Mouse (Mus musculus): Measurements from ENCODE around the gene Klhl21. TPM values are rescaled to one million over a fixed set of nuclear protein-coding genes. Genes with fewer than 3 reads are reported as not detected.

Klhl21 gene
- polyA plus RNA-seq, 1 experiment from 2014 or later: 5.3 TPM

DNA sequence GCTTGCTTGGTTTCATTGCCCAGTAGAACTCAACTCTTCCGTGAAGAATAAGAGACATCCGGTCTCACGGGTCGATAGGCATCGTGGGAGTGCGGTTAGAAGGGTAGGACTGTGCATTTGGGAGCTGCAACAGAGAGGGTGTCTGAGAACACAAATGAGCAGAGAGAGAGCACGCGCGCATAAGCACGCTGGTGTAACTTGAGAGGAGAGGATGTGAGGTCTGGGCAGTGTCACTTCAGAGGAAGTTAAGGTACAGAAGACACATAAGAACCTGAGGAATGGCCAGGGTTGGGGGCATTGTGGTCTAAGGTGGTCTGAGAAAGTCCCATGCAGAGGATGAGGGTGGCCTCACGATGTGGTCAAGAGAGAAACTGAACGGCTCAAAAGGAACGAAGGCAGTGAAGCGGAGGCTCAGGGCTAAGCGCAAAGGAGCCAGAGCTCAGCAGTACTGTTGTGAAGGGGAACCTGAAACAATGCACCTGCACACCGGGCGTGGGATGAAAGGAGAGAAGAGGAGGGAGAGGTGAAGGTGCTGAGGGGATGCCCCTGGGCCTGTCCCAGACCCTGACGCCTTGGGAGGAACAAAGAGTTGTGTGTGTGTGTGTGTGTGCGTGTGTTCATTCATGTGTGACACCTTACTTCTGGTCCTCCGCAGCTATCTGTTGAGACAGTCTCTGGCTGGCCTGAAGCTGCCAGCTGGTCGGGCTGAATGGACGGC is 33.5 kb downstream of the Klhl21 start:
- no peak overlapping the region for H3K4me2 ChIP-seq (replicated peaks; ENCODE audit: low read depth)
- TF ChIP-seq CTCF (IDR thresholded peaks at IDR 0.05; ENCODE audit: low read depth): no peak
- ATAC-seq: no peak
- H3K4me1 ChIP-seq (replicated peaks; ENCODE audit: control insufficient read depth, insufficient read depth, low read length): 0 out of 2 replicates have a peak, but pooled peaks cover 5% of the 10 kb centered on the region
- no peak overlapping the region for H3K9ac ChIP-seq (ENCODE audit: low read depth, low read length)
- WGBS: 95% methylated on average over 22 of the region's 22 CpGs
- H3K27me3 ChIP-seq (replicated peaks; ENCODE audit: control insufficient read depth, insufficient read depth, low read length): no peaks in the 10 kb centered on the region
- H3K4me3 ChIP-seq (ENCODE audit: low read depth, low read length): no peak overlapping the region
- no peaks in the 10 kb centered on the region for H3K9me3 ChIP-seq (ENCODE audit: control insufficient read depth)
- peaks cover 60% of the 10 kb centered on the region for H3K36me3 ChIP-seq (ENCODE audit: control insufficient read depth, insufficient read depth)
- H3K27ac ChIP-seq (ENCODE audit: low read depth, low read length): no peak overlapping the region

DNA sequence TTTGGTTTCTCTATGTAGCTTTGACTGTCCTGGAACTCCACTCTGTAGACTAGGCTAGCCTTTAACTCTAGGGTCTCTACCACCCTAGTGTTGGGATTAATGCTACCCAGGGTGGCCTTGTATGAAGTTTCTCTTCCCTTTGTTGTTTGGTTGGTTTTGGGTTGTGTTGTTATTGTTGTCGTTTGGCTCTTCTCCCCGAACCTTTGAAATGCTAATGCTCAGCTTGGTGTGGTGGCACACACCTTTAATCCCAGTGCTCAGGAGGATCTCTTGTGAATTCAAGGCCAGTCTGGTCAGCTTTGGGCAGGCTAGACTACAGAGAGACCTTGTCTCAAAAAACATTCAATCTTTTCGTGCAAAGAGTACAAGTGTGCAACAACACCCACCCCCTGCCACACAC is 34.6 kb downstream of the Klhl21 start:
- TF ChIP-seq CTCF (IDR thresholded peaks at IDR 0.05; ENCODE audit: low read depth): no peak
- H3K9ac ChIP-seq (ENCODE audit: low read depth, low read length): no peak overlapping the region
- WGBS: 84% methylated on average over 3 of the region's 3 CpGs
- no peak overlapping the region for H3K4me3 ChIP-seq (ENCODE audit: low read depth, low read length)
- no peaks in the 10 kb centered on the region for H3K27me3 ChIP-seq (replicated peaks; ENCODE audit: control insufficient read depth, insufficient read depth, low read length)
- no peak overlapping the region for H3K27ac ChIP-seq (ENCODE audit: low read depth, low read length)
- ATAC-seq: no peak
- peaks cover 71% of the 10 kb centered on the region for H3K36me3 ChIP-seq (ENCODE audit: control insufficient read depth, insufficient read depth)
- H3K4me2 ChIP-seq (replicated peaks; ENCODE audit: low read depth): no peak overlapping the region
- H3K4me1 ChIP-seq (replicated peaks; ENCODE audit: control insufficient read depth, insufficient read depth, low read length): 0 out of 2 replicates have a peak, but pooled peaks cover 5% of the 10 kb centered on the region
- H3K9me3 ChIP-seq (ENCODE audit: control insufficient read depth): no peaks in the 10 kb centered on the region

DNA sequence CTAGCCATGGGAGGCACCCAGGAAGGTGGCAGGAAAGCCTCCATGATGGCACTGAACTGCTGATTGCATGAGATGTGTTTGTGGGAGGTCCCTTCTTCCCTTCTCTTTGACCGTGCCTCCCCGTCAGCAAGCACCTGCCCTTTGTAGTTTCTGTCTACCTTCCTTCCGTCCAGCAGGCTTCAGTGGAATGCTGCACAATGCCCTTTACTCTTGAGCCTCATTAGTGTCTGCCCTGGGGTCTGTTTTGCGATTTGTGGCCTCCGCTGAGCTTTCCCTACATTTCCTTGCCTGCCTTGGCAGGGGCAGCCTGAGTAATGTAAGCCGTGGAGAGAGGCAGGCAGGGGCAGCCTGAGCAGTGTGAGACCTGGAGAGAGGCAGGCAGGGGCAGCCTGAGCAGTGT is 36.0 kb downstream of the Klhl21 start:
- H3K9ac ChIP-seq (ENCODE audit: low read depth, low read length): no peak overlapping the region
- H3K36me3 ChIP-seq (ENCODE audit: control insufficient read depth, insufficient read depth): peaks cover 73% of the 10 kb centered on the region
- H3K4me2 ChIP-seq (replicated peaks; ENCODE audit: low read depth): no peak overlapping the region
- H3K4me1 ChIP-seq (replicated peaks; ENCODE audit: control insufficient read depth, insufficient read depth, low read length): 0 out of 2 replicates have a peak, but pooled peaks cover 5% of the 10 kb centered on the region
- 87% methylated on average over 6 of the region's 6 CpGs for WGBS
- no peak for TF ChIP-seq CTCF (IDR thresholded peaks at IDR 0.05; ENCODE audit: low read depth)
- H3K27ac ChIP-seq (ENCODE audit: low read depth, low read length): no peak overlapping the region
- no peaks in the 10 kb centered on the region for H3K9me3 ChIP-seq (ENCODE audit: control insufficient read depth)
- ATAC-seq: no peak
- H3K4me3 ChIP-seq (ENCODE audit: low read depth, low read length): no peak overlapping the region
- H3K27me3 ChIP-seq (replicated peaks; ENCODE audit: control insufficient read depth, insufficient read depth, low read length): no peaks in the 10 kb centered on the region

DNA sequence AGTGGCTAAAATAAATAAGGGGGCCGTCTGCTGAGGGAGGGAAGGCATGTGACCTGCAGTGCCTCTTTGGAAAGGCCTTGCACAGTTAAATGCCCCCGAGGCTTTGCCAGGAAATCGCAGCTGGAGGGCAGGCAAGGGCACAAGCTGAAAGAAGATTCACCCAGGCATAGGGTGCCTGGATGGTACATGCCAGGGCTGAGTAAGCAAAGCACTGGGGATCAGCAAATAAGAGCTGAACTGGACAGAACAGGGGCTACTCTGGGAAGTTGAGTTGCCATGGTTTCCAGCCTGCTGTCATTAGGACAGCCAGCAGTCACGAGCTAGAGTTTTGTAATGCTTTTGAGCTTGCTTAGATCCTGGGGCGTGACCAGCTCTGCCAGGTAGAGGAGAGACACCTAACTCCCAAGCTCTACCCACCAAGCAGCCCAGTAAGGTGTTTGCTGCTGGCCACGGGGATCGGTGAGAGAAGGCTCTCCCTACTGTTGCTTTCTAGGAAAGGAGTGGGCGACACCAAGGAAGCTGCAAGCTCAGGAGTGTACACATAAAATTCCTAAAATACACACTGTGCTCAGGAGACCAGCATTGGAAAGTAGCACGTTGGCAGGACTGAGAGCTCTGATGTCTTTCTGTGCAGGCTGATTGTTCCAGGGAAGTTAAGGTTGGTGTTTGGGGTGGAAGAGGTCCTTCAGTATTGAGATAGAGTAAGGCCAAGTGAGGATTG is 53.9 kb downstream of the Klhl21 start:
- no peak overlapping the region for H3K4me2 ChIP-seq (replicated peaks; ENCODE audit: low read depth)
- no peaks in the 10 kb centered on the region for H3K27me3 ChIP-seq (replicated peaks; ENCODE audit: control insufficient read depth, insufficient read depth, low read length)
- no peak overlapping the region for H3K4me3 ChIP-seq (ENCODE audit: low read depth, low read length)
- TF ChIP-seq CTCF (IDR thresholded peaks at IDR 0.05; ENCODE audit: low read depth): no peak
- H3K9ac ChIP-seq (ENCODE audit: low read depth, low read length): no peak overlapping the region
- no peak for ATAC-seq
- peaks cover 22% of the 10 kb centered on the region for H3K36me3 ChIP-seq (ENCODE audit: control insufficient read depth, insufficient read depth)
- H3K4me1 ChIP-seq (replicated peaks; ENCODE audit: control insufficient read depth, insufficient read depth, low read length): no peaks in the 10 kb centered on the region
- WGBS: 56% methylated on average over 9 of the region's 9 CpGs
- no peak overlapping the region for H3K27ac ChIP-seq (ENCODE audit: low read depth, low read length)
- H3K9me3 ChIP-seq (ENCODE audit: control insufficient read depth): no peaks in the 10 kb centered on the region

DNA sequence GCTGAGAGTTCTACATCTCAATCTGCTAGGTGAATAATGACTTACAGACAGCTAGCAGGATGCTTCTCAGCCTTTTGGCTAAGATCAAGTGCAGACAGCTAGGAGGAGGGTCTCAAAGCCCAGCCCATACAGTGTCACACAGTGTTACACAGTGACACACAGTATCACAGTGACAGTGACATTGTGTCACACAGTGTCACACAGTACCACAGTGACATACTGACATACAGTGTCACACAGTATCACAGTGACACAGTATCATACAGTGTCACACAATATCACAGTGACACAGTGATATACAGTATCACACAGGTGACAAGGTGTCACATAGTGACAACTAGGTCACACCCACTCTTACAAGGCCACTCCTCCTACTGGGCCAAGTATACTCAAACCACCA is 58.7 kb downstream of the Klhl21 start:
- Histone ChIP-seq H3K27me3 (replicated peaks; ENCODE audit: control insufficient read depth, insufficient read depth, low read length) (no peaks in the 10 kb centered on the region), H3K9me3 (ENCODE audit: control insufficient read depth) (no peaks in the 10 kb centered on the region), H3K4me2 (replicated peaks; ENCODE audit: low read depth) (no peak overlapping the region), H3K36me3 (ENCODE audit: control insufficient read depth, insufficient read depth) (no peaks in the 10 kb centered on the region), H3K4me3 (ENCODE audit: low read depth, low read length) (no peak overlapping the region), H3K4me1 (replicated peaks; ENCODE audit: control insufficient read depth, insufficient read depth, low read length) (no peaks in the 10 kb centered on the region), H3K27ac (ENCODE audit: low read depth, low read length) (no peak overlapping the region), H3K9ac (ENCODE audit: low read depth, low read length) (no peak overlapping the region)
- ATAC-seq: no peak
- TF ChIP-seq CTCF (IDR thresholded peaks at IDR 0.05; ENCODE audit: low read depth): no peak

Other genes with a start within 250 kb of the Klhl21 start
- gene Camta1, start 146.9 kb upstream of the Klhl21 start, polyA plus RNA-seq (2015; fragmentation: Nextera tagmentation; extraction: Ambion mirVana): 54.1 and 58.8 TPM in 2 replicates
- gene Dnajc11, start 75.1 kb upstream of the Klhl21 start, polyA plus RNA-seq (2015; fragmentation: Nextera tagmentation; extraction: Ambion mirVana): 25.7 and 29.7 TPM in 2 replicates
- 15.4 and 16.6 TPM in 2 replicates for gene Thap3, start 19.8 kb upstream of the Klhl21 start, polyA plus RNA-seq (2015; fragmentation: Nextera tagmentation; extraction: Ambion mirVana)
- gene Phf13, start 12.5 kb upstream of the Klhl21 start, polyA plus RNA-seq (2015; fragmentation: Nextera tagmentation; extraction: Ambion mirVana): 10.6 and 11.0 TPM in 2 replicates
- gene Zbtb48, start 18.9 kb downstream of the Klhl21 start, polyA plus RNA-seq (2015; fragmentation: Nextera tagmentation; extraction: Ambion mirVana): 6.7 and 7.6 TPM in 2 replicates
- 0.08 TPM in 1 of 2 replicates, not detected in the other for gene Tas1r1, start 29.8 kb downstream of the Klhl21 start, polyA plus RNA-seq (2015; fragmentation: Nextera tagmentation; extraction: Ambion mirVana)
- 9.7 and 10.7 TPM in 2 replicates for gene Nol9, start 30.5 kb downstream of the Klhl21 start, polyA plus RNA-seq (2015; fragmentation: Nextera tagmentation; extraction: Ambion mirVana)
- 14.0 and 19.6 TPM in 2 replicates for gene Plekhg5, start 63.7 kb downstream of the Klhl21 start, polyA plus RNA-seq (2015; fragmentation: Nextera tagmentation; extraction: Ambion mirVana)
- gene Tnfrsf25, start 107.1 kb downstream of the Klhl21 start, polyA plus RNA-seq (2015; fragmentation: Nextera tagmentation; extraction: Ambion mirVana): 0.82 and 1.2 TPM in 2 replicates
- 260 and 264 TPM in 2 replicates for gene Espn, start 143.6 kb downstream of the Klhl21 start, polyA plus RNA-seq (2015; fragmentation: Nextera tagmentation; extraction: Ambion mirVana)
- gene Hes2, start 150.1 kb downstream of the Klhl21 start, polyA plus RNA-seq (2015; fragmentation: Nextera tagmentation; extraction: Ambion mirVana): 8.6 and 11.2 TPM in 2 replicates
- gene Acot7, start 169.3 kb downstream of the Klhl21 start, polyA plus RNA-seq (2015; fragmentation: Nextera tagmentation; extraction: Ambion mirVana): 24.1 and 28.7 TPM in 2 replicates